Mouse (Mus musculus) spleen, adult 10 weeks (tissue): ENCODE results near the gene Ica1l. TPM values are rescaled to one million over a fixed set of nuclear protein-coding genes. Genes with fewer than 3 reads are reported as not detected.

Experiments used
- polyA plus RNA-seq: library from polyadenylated mRNA; stranded (reverse); fragments of 350-450 nt; fragmentation: Illumina TruSeq; extraction: RNeasy Lipid Tissue Mini Kit (QIAGEN cat#74804); gene quantifications from one replicate; pipeline ENCODE4 v1.2.3, GENCODE M21; 2015; ENCODE audit warnings: low replicate concordance; ENCODE audit not compliant: insufficient read depth

Gene Ica1l
- 0.11 TPM for polyA plus RNA-seq

DNA sequence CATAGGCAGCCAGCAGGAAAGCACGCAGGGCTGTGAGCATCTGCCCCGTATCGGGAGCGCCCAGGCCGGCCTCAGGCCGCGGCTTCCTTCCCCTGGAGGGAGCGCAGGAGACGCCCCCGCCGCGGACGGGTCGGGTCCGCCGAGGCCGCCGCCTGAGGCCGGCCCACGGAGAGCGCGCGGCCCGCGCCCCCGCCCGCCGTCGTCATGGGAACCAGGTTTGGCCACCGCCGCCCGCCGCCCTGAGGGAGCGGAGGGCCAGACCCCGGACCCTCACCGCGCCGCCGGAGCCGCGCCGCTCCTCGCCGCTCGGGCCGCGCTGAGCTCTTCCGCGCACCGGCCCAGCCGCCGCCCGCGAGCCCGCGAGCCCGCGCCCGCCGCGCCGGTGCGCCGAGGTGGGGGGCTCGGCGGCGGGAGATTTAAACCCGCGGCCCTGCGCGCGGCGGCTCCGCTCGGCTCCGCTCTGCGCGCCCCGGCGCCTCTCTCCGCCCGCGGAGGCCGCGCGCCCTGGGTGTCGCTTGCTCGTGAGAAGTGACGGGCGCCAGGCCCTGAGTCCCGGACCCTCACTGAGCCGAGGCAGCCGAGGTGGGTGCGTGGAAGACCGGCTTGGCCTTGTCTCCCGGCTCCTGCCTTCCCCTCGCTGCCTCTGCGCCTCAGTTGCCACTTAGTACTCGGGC is at the start of gene Ica1l:
Ica1l (minus strand) TSS at position 389 of the 674 bp plus-strand sequence.

Other genes with a start within 250 kb of the Ica1l start
- gene Fam117b, start 130.2 kb downstream of the Ica1l start, polyA plus RNA-seq = 28.4 TPM
- 8.9 TPM for gene Carf, start 55.1 kb upstream of the Ica1l start, polyA plus RNA-seq
- gene Wdr12, start 55.5 kb upstream of the Ica1l start, polyA plus RNA-seq = 43.1 TPM
- gene Nbeal1, start 137.4 kb upstream of the Ica1l start, polyA plus RNA-seq = 10.9 TPM